Mouse (Mus musculus): ENCODE results near the gene Dscam. TPM values are rescaled to one million over a fixed set of nuclear protein-coding genes. Genes with fewer than 3 reads are reported as not detected.

Gene Dscam
- total RNA-seq, 2 experiments from 2014 or later, result 41.2 to 44.9 TPM

- TF ChIP-seq CTCF (IDR thresholded peaks at IDR 0.05), result no peak
- Histone ChIP-seq H3K4me3 (no peak overlapping the region), H3K27ac (no peak overlapping the region)
- intact Hi-C loops (cut with DNase I), result no loop called here
- DNase-seq (ENCODE audit: extremely low spot score in 1 of 2, low spot score in 2 of 2), result no peak
Observed at GRCm38 (mm10) chr16:96742475-96743255, 427.9 kb downstream of the Dscam start.

DNA sequence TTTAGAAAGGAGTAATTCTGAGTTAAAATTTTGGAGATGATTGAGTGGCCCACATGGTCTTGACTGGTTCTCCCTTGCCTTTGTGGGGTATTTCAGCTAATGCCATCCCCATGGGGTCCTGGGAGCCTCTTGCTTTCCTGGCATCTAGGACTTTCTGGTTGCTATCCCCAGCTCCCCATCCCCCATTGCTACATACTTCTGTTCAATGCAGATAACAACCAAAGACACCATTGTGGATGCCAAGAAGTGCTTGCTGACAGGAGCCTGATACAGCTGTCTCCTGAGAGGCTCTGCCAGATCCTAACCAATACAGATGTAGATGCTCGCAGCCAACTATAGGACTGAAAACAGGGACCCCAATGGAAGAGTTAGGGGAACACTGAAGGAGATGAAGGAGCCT is 429.2 kb downstream of the Dscam start:
- H3K4me3 ChIP-seq, result no peak overlapping the region
- no peak for TF ChIP-seq CTCF (IDR thresholded peaks at IDR 0.05)
- DNase-seq (ENCODE audit: extremely low spot score in 1 of 2, low spot score in 2 of 2), result no peak
- no peak overlapping the region for H3K27ac ChIP-seq
- intact Hi-C loops (cut with DNase I), result no loop called here

- intact Hi-C loops (cut with DNase I), result no loop called here
- Histone ChIP-seq H3K27ac (no peak overlapping the region), H3K4me3 (no peak overlapping the region)
- TF ChIP-seq CTCF (IDR thresholded peaks at IDR 0.05), result no peak
- DNase-seq (ENCODE audit: extremely low spot score in 1 of 2, low spot score in 2 of 2), result no peak
Observed at GRCm38 (mm10) chr16:96740073-96741055, 430.2 kb downstream of the Dscam start.

GRCm38 (mm10) chr16:96736501-96736900 is 434.1 kb downstream of the Dscam start:
- TF ChIP-seq CTCF (IDR thresholded peaks at IDR 0.05), result no peak
- intact Hi-C loops (cut with DNase I), result no loop called here
- no peak overlapping the region for H3K27ac ChIP-seq
- no peak overlapping the region for H3K4me3 ChIP-seq
- DNase-seq (ENCODE audit: extremely low spot score in 1 of 2, low spot score in 2 of 2), result no peak

GRCm38 (mm10) chr16:96730881-96731280 is 439.7 kb downstream of the Dscam start:
- Histone ChIP-seq H3K27ac (no peak overlapping the region), H3K4me3 (no peak overlapping the region)
- DNase-seq (ENCODE audit: extremely low spot score in 1 of 2, low spot score in 2 of 2), result no peak
- no peak for TF ChIP-seq CTCF (IDR thresholded peaks at IDR 0.05)
- intact Hi-C loops (cut with DNase I), result no loop called here

- no peak for DNase-seq (ENCODE audit: extremely low spot score in 1 of 2, low spot score in 2 of 2)
- Histone ChIP-seq H3K4me3 (no peak overlapping the region), H3K27ac (no peak overlapping the region)
- intact Hi-C loops (cut with DNase I), result no loop called here
- TF ChIP-seq CTCF (IDR thresholded peaks at IDR 0.05), result no peak
Observed at GRCm38 (mm10) chr16:96727836-96728774, 442.4 kb downstream of the Dscam start.

GRCm38 (mm10) chr16:96725071-96725724 is 445.4 kb downstream of the Dscam start:
- Histone ChIP-seq H3K27ac (no peak overlapping the region), H3K4me3 (no peak overlapping the region)
- DNase-seq (ENCODE audit: extremely low spot score in 1 of 2, low spot score in 2 of 2), result no peak
- intact Hi-C loops (cut with DNase I), result no loop called here
- no peak for TF ChIP-seq CTCF (IDR thresholded peaks at IDR 0.05)

- H3K27ac ChIP-seq, result no peak overlapping the region
- intact Hi-C loops (cut with DNase I), result no loop called here
- no peak for DNase-seq (ENCODE audit: extremely low spot score in 1 of 2, low spot score in 2 of 2)
Observed at GRCm38 (mm10) chr16:96724591-96724990, 446.0 kb downstream of the Dscam start.

GRCm38 (mm10) chr16:96724123-96724522 is 446.4 kb downstream of the Dscam start:
- intact Hi-C loops (cut with DNase I), result no loop called here
- no peak for TF ChIP-seq CTCF (IDR thresholded peaks at IDR 0.05)
- no peak overlapping the region for H3K4me3 ChIP-seq
- no peak for DNase-seq (ENCODE audit: extremely low spot score in 1 of 2, low spot score in 2 of 2)
- no peak overlapping the region for H3K27ac ChIP-seq

More at GRCm38 (mm10) chr16:96724591-96724990, 446.0 kb downstream of the Dscam start:
- H3K4me3 ChIP-seq, result no peak overlapping the region
- TF ChIP-seq CTCF (IDR thresholded peaks at IDR 0.05), result no peak

- intact Hi-C loops (cut with DNase I), result no loop called here
- Histone ChIP-seq H3K27ac (no peak overlapping the region), H3K4me3 (no peak overlapping the region)
- DNase-seq (ENCODE audit: extremely low spot score in 1 of 2, low spot score in 2 of 2), result no peak
- TF ChIP-seq CTCF (IDR thresholded peaks at IDR 0.05), result no peak
Observed at GRCm38 (mm10) chr16:96723066-96723669, 447.4 kb downstream of the Dscam start.
